Mouse (Mus musculus) gastrocnemius, adult 18-20 months (tissue): ENCODE measurements at regions not wholly inside any gene's neighbourhood (a gene's known extent, or its start where the extent isn't known, plus 50 kb on each side); places are given as distances from the start of the nearest gene placed in this dataset.

ENCODE experiments used
- DNase-seq: peaks from one replicate; pipeline ENCODE4 v3.0.0; 2021; ENCODE audit warnings: low spot score

GRCm38 (mm10) chr13:91274131-91274530 lies 50.4 kb upstream of the Atg10 start:
- DNase-seq, result no peak

GRCm38 (mm10) chr13:91274615-91275014 lies 50.8 kb upstream of the Atg10 start:
- no peak for DNase-seq

GRCm38 (mm10) chr13:91279487-91279886 lies 55.7 kb upstream of the Atg10 start:
- DNase-seq, result no peak

- no peak for DNase-seq
Measured at GRCm38 (mm10) chr13:91295552-91296170, 71.9 kb upstream of the Atg10 start.

GRCm38 (mm10) chr13:91296521-91297160 lies 72.9 kb upstream of the Atg10 start:
- no peak for DNase-seq

- DNase-seq, result no peak
Measured at GRCm38 (mm10) chr13:91301849-91302248, 78.1 kb upstream of the Atg10 start.

- no peak for DNase-seq
Measured at GRCm38 (mm10) chr13:91305697-91306405, 82.1 kb upstream of the Atg10 start.

- no peak for DNase-seq
Measured at GRCm38 (mm10) chr13:91306545-91306944, 82.8 kb upstream of the Atg10 start.

GRCm38 (mm10) chr13:91312905-91313571 lies 89.3 kb upstream of the Atg10 start:
- no peak for DNase-seq

GRCm38 (mm10) chr13:91322331-91322730 lies 98.6 kb upstream of the Atg10 start:
- DNase-seq, result no peak

GRCm38 (mm10) chr13:91326834-91327233 lies 103.1 kb upstream of the Atg10 start:
- no peak for DNase-seq

- DNase-seq, result no peak
Measured at GRCm38 (mm10) chr13:91334283-91334682, 110.5 kb upstream of the Atg10 start.

- DNase-seq, result no peak
Measured at GRCm38 (mm10) chr13:91344139-91344538, 115.9 kb upstream of the Ssbp2 start.

GRCm38 (mm10) chr13:91348489-91349083 lies 111.5 kb upstream of the Ssbp2 start:
- DNase-seq, result no peak

GRCm38 (mm10) chr13:91352311-91352710 lies 107.8 kb upstream of the Ssbp2 start:
- DNase-seq, result no peak

GRCm38 (mm10) chr13:91356516-91356915 lies 103.6 kb upstream of the Ssbp2 start:
- no peak for DNase-seq

GRCm38 (mm10) chr13:91360121-91360520 lies 100.0 kb upstream of the Ssbp2 start:
- DNase-seq, result peak; percentile 13

GRCm38 (mm10) chr13:91365270-91365952 lies 94.7 kb upstream of the Ssbp2 start:
- DNase-seq, result peak; percentile 92

GRCm38 (mm10) chr13:91366540-91366939 lies 93.5 kb upstream of the Ssbp2 start:
- DNase-seq, result no peak

GRCm38 (mm10) chr13:91367896-91368556 lies 92.1 kb upstream of the Ssbp2 start:
- no peak for DNase-seq

- DNase-seq, result no peak
Measured at GRCm38 (mm10) chr13:91368664-91369063, 91.4 kb upstream of the Ssbp2 start.
